15 mouse cellular contexts compared by ENCODE assay signal in the genomic region with DNA sequence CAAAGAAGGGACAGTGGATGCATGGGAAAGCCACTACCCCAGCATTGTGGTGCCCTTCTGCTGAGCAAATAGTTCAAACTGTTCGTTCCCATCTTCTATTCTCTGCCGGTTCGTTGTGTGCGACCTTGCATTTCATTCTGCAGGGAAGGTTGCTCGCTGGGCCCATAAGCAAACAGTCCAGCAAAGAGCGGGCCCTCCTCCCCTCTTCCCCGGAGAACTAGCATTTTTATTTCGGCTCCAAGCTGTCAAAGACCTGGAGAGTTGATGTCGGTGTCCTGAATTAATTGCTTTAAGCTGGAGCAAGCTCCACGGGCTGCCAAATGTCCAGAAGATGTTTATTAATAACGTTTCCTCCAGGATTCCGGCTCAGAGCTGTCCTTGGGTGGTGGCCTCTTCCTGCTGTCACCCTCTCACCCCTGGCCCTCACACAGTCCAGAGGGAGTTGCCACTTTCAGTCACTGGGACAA. TPM values are rescaled to one million over a fixed set of nuclear protein-coding genes. Genes with fewer than 3 reads are reported as not detected.
A peak's percentile ranks its signal among the peaks of the same experiment; 100 is the strongest.
DNase-seq lines count a peak whose midpoint lies in the region; ATAC-seq and TF ChIP-seq lines count a peak whose summit lies in the region.
"Had no signal": no experiment of that assay in that cellular context is flagged by ENCODE, and none has a peak within 500 bp of the region (broad histone marks: within the 10 kb centered on the region; RNA-seq: fewer than 3 reads in every experiment).

No protein-coding gene starts in this region.

- intact Hi-C loops in left cerebral cortex, postnatal 10 days (cut with DNase I), result no loop called here

- H3K27ac ChIP-seq in intestine, embryonic 15.5 days, result no peak overlapping the region
- no peak overlapping the region for H3K27ac ChIP-seq in intestine, postnatal 0 days (ENCODE audit: low read depth, low read length)
- no peak overlapping the region for H3K27ac ChIP-seq in embryonic facial prominence, embryonic 10.5 days (replicated peaks)
- H3K27ac ChIP-seq: heart, embryonic 10.5 days; neural tube, embryonic 12.5 days had no signal

- H3K4me3 ChIP-seq in intestine, embryonic 15.5 days (replicated peaks), result no peak overlapping the region
- H3K4me3 ChIP-seq in intestine, postnatal 0 days (ENCODE audit: low read depth, low read length), result no peak overlapping the region
- no peak overlapping the region for H3K4me3 ChIP-seq in embryonic facial prominence, embryonic 10.5 days
- H3K4me3 ChIP-seq: erythroblast, embryonic 14.5 days; heart, embryonic 10.5 days; neural tube, embryonic 12.5 days had no signal

- H3K36me3 ChIP-seq in intestine, embryonic 15.5 days, result no peaks in the 10 kb centered on the region
- H3K36me3 ChIP-seq in intestine, postnatal 0 days (ENCODE audit: control insufficient read depth, insufficient read depth), result no peaks in the 10 kb centered on the region
- H3K36me3 ChIP-seq in embryonic facial prominence, embryonic 10.5 days (replicated peaks), result no peaks in the 10 kb centered on the region
- H3K36me3 ChIP-seq: heart, embryonic 10.5 days; neural tube, embryonic 12.5 days had no signal

- H3K4me1 ChIP-seq in intestine, embryonic 15.5 days (replicated peaks), result no peaks in the 10 kb centered on the region
- no peaks in the 10 kb centered on the region for H3K4me1 ChIP-seq in intestine, postnatal 0 days (replicated peaks; ENCODE audit: control insufficient read depth, insufficient read depth, low read length)
- H3K4me1 ChIP-seq in embryonic facial prominence, embryonic 10.5 days, result peaks cover 24% of the 10 kb centered on the region
- H3K4me1 ChIP-seq: neural tube, embryonic 12.5 days had no signal

- DNase-seq in adipocyte (ENCODE audit: low spot score), result peak; percentile 5
- peak; percentile 44 for DNase-seq in embryonic facial prominence, embryonic 10.5 days (ENCODE audit: low spot score)
- peak; percentile 50 for DNase-seq in lung, postnatal 10 days
- DNase-seq in left cerebral cortex, postnatal 10 days (ENCODE audit: extremely low spot score in 1 of 2, low spot score in 2 of 2), result no peak
- no peak for DNase-seq in heart, postnatal 4 days
- DNase-seq: adrenal gland, adult 2 months; thymus, postnatal 4 days had no signal

- TF ChIP-seq CTCF in intestine, postnatal 0 days (IDR thresholded peaks at IDR 0.05; ENCODE audit: low read depth), result no peak

- H3K9ac ChIP-seq in intestine, embryonic 15.5 days, result no peak overlapping the region
- no peak overlapping the region for H3K9ac ChIP-seq in intestine, postnatal 0 days (ENCODE audit: low read depth, low read length)
- H3K9ac ChIP-seq: neural tube, embryonic 12.5 days had no signal

- H3K4me2 ChIP-seq in intestine, embryonic 15.5 days (replicated peaks), result no peak overlapping the region
- no peak overlapping the region for H3K4me2 ChIP-seq in intestine, postnatal 0 days (replicated peaks; ENCODE audit: low read depth)
- H3K4me2 ChIP-seq: neural tube, embryonic 12.5 days had no signal

- H3K9me3 ChIP-seq in intestine, embryonic 15.5 days, result no peaks in the 10 kb centered on the region
- no peaks in the 10 kb centered on the region for H3K9me3 ChIP-seq in intestine, postnatal 0 days (ENCODE audit: control insufficient read depth)
- no peaks in the 10 kb centered on the region for H3K9me3 ChIP-seq in embryonic facial prominence, embryonic 10.5 days
- H3K9me3 ChIP-seq: heart, embryonic 10.5 days; neural tube, embryonic 12.5 days had no signal

- 10% methylated on average over 12 of the region's 12 CpGs for WGBS in intestine, embryonic 15.5 days
- 19% methylated on average over 12 of the region's 12 CpGs for WGBS in intestine, postnatal 0 days
- WGBS in embryonic facial prominence, embryonic 10.5 days, result 6% methylated on average over 12 of the region's 12 CpGs

- H3K27me3 ChIP-seq in intestine, embryonic 15.5 days (replicated peaks), result peaks cover 25% of the 10 kb centered on the region
- peaks cover 46% of the 10 kb centered on the region for H3K27me3 ChIP-seq in intestine, postnatal 0 days (replicated peaks; ENCODE audit: control insufficient read depth, insufficient read depth, low read length)
- peaks cover 100% of the 10 kb centered on the region for H3K27me3 ChIP-seq in embryonic facial prominence, embryonic 10.5 days (replicated peaks; ENCODE audit: low read depth, poor library complexity, severe bottlenecking)

- ATAC-seq in intestine, embryonic 15.5 days, result peak; percentile 50; the same call in 1 of the 2 replicates
- no peak for ATAC-seq in intestine, postnatal 0 days
- ATAC-seq: CD4-positive, CD25-positive, alpha-beta regulatory T cell, adult 4 months had no signal

RNA-seq across cellular contexts. Expression of a gene that starts 23.4 kb away (rescaled TPM):
- polyA plus RNA-seq in intestine, embryonic 15.5 days (2015; fragmentation: Nextera tagmentation; extraction: Ambion mirVana), result 5.4 and 5.8 TPM in 2 replicates
- polyA plus RNA-seq in intestine, postnatal 0 days (2015; fragmentation: Nextera tagmentation; extraction: Ambion mirVana), result 0.94 and 1.5 TPM in 2 replicates
- 1.8 and 2.4 TPM in 2 replicates for polyA plus RNA-seq in embryonic facial prominence, embryonic 10.5 days (2016; fragmentation: Nextera tagmentation; extraction: Ambion mirVana)
- total RNA-seq in left cerebral cortex, postnatal 10 days (2021), result not detected
- total RNA-seq in heart, postnatal 4 days (2021), result not detected
- total RNA-seq: adrenal gland, adult 2 months; layer of hippocampus, adult 18-20 months; left cerebral cortex, postnatal 14 days had no signal
- polyA plus RNA-seq: CD4-positive, CD25-positive, alpha-beta regulatory T cell, adult 4 months; erythroblast, embryonic 14.5 days had no signal

Comparison
In these comparisons a context has a peak if more than half of its experiments do, and no peak if none do; other contexts are left out.
1. DNase-seq: peak in adipocyte (single experiment), embryonic facial prominence, embryonic 10.5 days (single experiment) and lung, postnatal 10 days (single experiment); none in left cerebral cortex, postnatal 10 days (0 of 2) and heart, postnatal 4 days (single experiment).